ENCODE assay signal across 9 mouse cellular contexts in genomic region chr6:28931636-28932327, GRCm38 (mm10).
A peak's percentile ranks its signal among the peaks of the same experiment; 100 is the strongest.
DNase-seq lines count a peak whose midpoint lies in the region; ATAC-seq and TF ChIP-seq lines count a peak whose summit lies in the region.
"Had no signal": no experiment of that assay in that cellular context is flagged by ENCODE, and none has a peak within 500 bp of the region (broad histone marks: within the 10 kb centered on the region; RNA-seq: fewer than 3 reads in every experiment).

No protein-coding gene starts in this region.

- H3K4me2 ChIP-seq in forebrain, embryonic 14.5 days (ENCODE audit: low read length): peak overlapping the region; percentile 56
- 0 out of 2 replicates have a peak overlapping the region, but pooled peaks have one; percentile 26 for H3K4me2 ChIP-seq in liver, embryonic 13.5 days

- H3K9me3 ChIP-seq in E14TG2a.4 (ENCODE audit: low read length): no peaks in the 10 kb centered on the region
- no peaks in the 10 kb centered on the region for H3K9me3 ChIP-seq in forebrain, embryonic 14.5 days (replicated peaks; ENCODE audit: control insufficient read depth, low read length)
- no peaks in the 10 kb centered on the region for H3K9me3 ChIP-seq in liver, embryonic 13.5 days (replicated peaks)

- H3K4me1 ChIP-seq in heart, adult 2 months (ENCODE audit: control insufficient read depth, insufficient read depth, low read length): no peaks in the 10 kb centered on the region
- H3K4me1 ChIP-seq in E14TG2a.4 (replicated peaks; ENCODE audit: low read depth, low read length): peaks cover 31% of the 10 kb centered on the region
- peaks cover 6% of the 10 kb centered on the region for H3K4me1 ChIP-seq in forebrain, embryonic 14.5 days (ENCODE audit: control insufficient read depth, insufficient read depth, low read length)
- no peaks in the 10 kb centered on the region for H3K4me1 ChIP-seq in liver, embryonic 13.5 days (replicated peaks)

- no peak for TF ChIP-seq CTCF in heart, adult 2 months (IDR thresholded peaks at IDR 0.05)
- TF ChIP-seq CTCF in E14TG2a.4 (conservative IDR thresholded peaks at IDR 0.05; ENCODE audit: low read length): no peak

- no peak overlapping the region for H3K9ac ChIP-seq in heart, adult 2 months (ENCODE audit: low read depth, low read length)
- peak overlapping the region; percentile 41; the same call in 1 of the 2 replicates for H3K9ac ChIP-seq in forebrain, embryonic 14.5 days (ENCODE audit: low read length)
- H3K9ac ChIP-seq in liver, embryonic 13.5 days: no peak overlapping the region

- TF ChIP-seq POLR2A in heart, adult 2 months (IDR thresholded peaks at IDR 0.05; ENCODE audit: insufficient read depth, low read depth, low read length): no peak

- no peaks in the 10 kb centered on the region for H3K36me3 ChIP-seq in heart, adult 2 months (ENCODE audit: control insufficient read depth, insufficient read depth, low read length)
- H3K36me3 ChIP-seq in E14TG2a.4 (ENCODE audit: insufficient read depth, low read length): no peaks in the 10 kb centered on the region
- H3K36me3 ChIP-seq in forebrain, embryonic 14.5 days (ENCODE audit: control insufficient read depth, insufficient read depth, low read length): no peaks in the 10 kb centered on the region
- no peaks in the 10 kb centered on the region for H3K36me3 ChIP-seq in liver, embryonic 13.5 days

- TF ChIP-seq EP300 in heart, adult 2 months (IDR thresholded peaks at IDR 0.05; ENCODE audit: insufficient read depth, low read depth, low read length): no peak

- H3K79me2 ChIP-seq in heart, adult 2 months (replicated peaks; ENCODE audit: control insufficient read depth, insufficient read depth, low read length): no peaks in the 10 kb centered on the region

- ATAC-seq in forebrain, embryonic 14.5 days: peak; percentile 60
- 0 out of 2 replicates have a peak, but pooled peaks have one; percentile 15 for ATAC-seq in liver, embryonic 13.5 days (ENCODE audit: low read depth)

- peak; percentile 50 for DNase-seq in heart, adult 11 months
- DNase-seq in heart, adult 2 months: no peak
- DNase-seq in forebrain, embryonic 14.5 days (ENCODE audit: low spot score): peak; percentile 34
- DNase-seq in liver, embryonic 13.5 days: no peak
- no peak for DNase-seq in spleen, postnatal 4 days (ENCODE audit: low spot score in 2 of 2)
- DNase-seq in layer of hippocampus, adult 8-10 months (ENCODE audit: low spot score in 2 of 2): no peak
- no peak for DNase-seq in natural killer cell, adult 2 months (ENCODE audit: low spot score in 2 of 2)

- intact Hi-C loops in heart, adult 2 months (cut with DNase I): no loop called here

- no peak overlapping the region for H3K27ac ChIP-seq in heart, adult 2 months
- 0 out of 2 replicates have a peak overlapping the region, but pooled peaks have one; percentile 21 for H3K27ac ChIP-seq in forebrain, embryonic 14.5 days (ENCODE audit: low read depth, low read length)
- no peak overlapping the region for H3K27ac ChIP-seq in liver, embryonic 13.5 days

- WGBS in heart, adult 2 months: 3% methylated on average over 11 of the region's 13 CpGs
- WGBS in forebrain, embryonic 14.5 days: under 1% methylated on average over 11 of the region's 13 CpGs
- WGBS in liver, embryonic 13.5 days (ENCODE audit: insufficient replicate concordance): 6% methylated on average over 8 of the region's 13 CpGs

- H3K4me3 ChIP-seq in heart, adult 2 months: no peak overlapping the region
- peak overlapping the region; percentile 53 for H3K4me3 ChIP-seq in E14TG2a.4 (replicated peaks; ENCODE audit: low read length)
- H3K4me3 ChIP-seq in forebrain, embryonic 14.5 days (ENCODE audit: low read depth, low read length): peak overlapping the region; percentile 22; the same call in 1 of the 2 replicates
- no peak overlapping the region for H3K4me3 ChIP-seq in liver, embryonic 13.5 days (replicated peaks)

- H3K27me3 ChIP-seq in heart, adult 2 months (ENCODE audit: control insufficient read depth, insufficient read depth, low read length): no peaks in the 10 kb centered on the region
- peaks cover 5% of the 10 kb centered on the region; the same call in 1 of the 2 replicates for H3K27me3 ChIP-seq in E14TG2a.4 (ENCODE audit: insufficient read depth, low read length)
- no peaks in the 10 kb centered on the region for H3K27me3 ChIP-seq in forebrain, embryonic 14.5 days (replicated peaks; ENCODE audit: control insufficient read depth, insufficient read depth, low read length)
- H3K27me3 ChIP-seq in liver, embryonic 13.5 days: peaks cover 11% of the 10 kb centered on the region
- H3K27me3 ChIP-seq: CH12.LX had no signal

Comparison
In these comparisons a context has a peak if more than half of its experiments do, and no peak if none do; other contexts are left out.
1. DNase-seq: peak in heart, adult 11 months (single experiment) and forebrain, embryonic 14.5 days (single experiment); none in heart, adult 2 months (0 of 2), liver, embryonic 13.5 days (single experiment), spleen, postnatal 4 days (0 of 2), layer of hippocampus, adult 8-10 months (0 of 2) and natural killer cell, adult 2 months (0 of 2).
2. H3K4me3 ChIP-seq: peak in E14TG2a.4 (single experiment) and forebrain, embryonic 14.5 days (single experiment); none in heart, adult 2 months (single experiment) and liver, embryonic 13.5 days (single experiment).